Mouse (Mus musculus): ENCODE data around the gene Arap1. TPM values are rescaled to one million over a fixed set of nuclear protein-coding genes. Genes with fewer than 3 reads are reported as not detected.

The Arap1 gene
- polyA plus RNA-seq, 1 experiment from 2014 or later, result 92.5 TPM

DNA sequence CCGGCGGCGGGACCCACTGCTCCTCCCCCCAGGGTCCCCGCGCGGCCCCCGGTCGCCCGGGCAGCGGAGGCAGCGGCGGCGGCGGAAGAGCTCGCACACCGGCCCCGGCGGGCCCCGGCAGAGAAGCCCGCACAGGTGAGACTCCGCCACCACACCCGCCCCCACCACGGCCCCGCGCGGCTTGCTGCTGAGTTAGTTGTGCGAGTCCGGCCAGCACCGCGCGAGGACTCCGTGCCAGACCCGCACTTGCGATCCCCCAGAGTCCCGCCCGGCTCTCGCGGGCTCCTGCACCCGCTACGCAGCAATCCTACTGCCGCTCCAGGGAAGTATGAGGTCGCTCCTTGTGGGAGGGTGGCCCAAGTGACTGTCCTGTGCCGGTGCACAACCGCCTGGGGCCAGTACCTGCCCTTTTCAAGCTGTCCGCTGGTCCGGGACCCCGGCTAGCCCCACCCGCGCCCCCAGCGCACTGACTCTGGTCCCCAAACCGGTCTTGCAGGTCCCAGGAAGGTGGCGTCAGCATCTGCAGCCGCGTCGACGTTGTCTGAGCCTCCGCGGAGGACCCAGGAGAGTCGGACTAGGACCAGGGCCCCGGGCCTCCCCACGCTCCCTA lies 26.5 kb upstream of the Arap1 start:
- H3K36me3 ChIP-seq (ENCODE audit: control insufficient read depth, insufficient read depth, low read length), result no peaks in the 10 kb centered on the region
- H3K4me3 ChIP-seq (ENCODE audit: low read length), result peak overlapping the region; percentile 65
- H3K27ac ChIP-seq (ENCODE audit: low read depth, low read length), result peak overlapping the region; percentile 65
- 1% methylated on average over 47 of the region's 61 CpGs for WGBS
- no peaks in the 10 kb centered on the region for H3K27me3 ChIP-seq (ENCODE audit: control insufficient read depth, insufficient read depth, low read length)
- peak overlapping the region; percentile 94 for H3K4me2 ChIP-seq (replicated peaks; ENCODE audit: low read depth, low read length)
- peaks cover 3% of the 10 kb centered on the region; the same call in 1 of the 2 replicates for H3K4me1 ChIP-seq (ENCODE audit: control insufficient read depth, insufficient read depth, low read length)
- peak overlapping the region; percentile 82 for H3K9ac ChIP-seq (ENCODE audit: low read depth, low read length)
- no peaks in the 10 kb centered on the region for H3K9me3 ChIP-seq (ENCODE audit: control insufficient read depth, low read length)
- peak; percentile 75 for ATAC-seq (ENCODE audit: low FRiP score, low TSS enrichment)

DNA sequence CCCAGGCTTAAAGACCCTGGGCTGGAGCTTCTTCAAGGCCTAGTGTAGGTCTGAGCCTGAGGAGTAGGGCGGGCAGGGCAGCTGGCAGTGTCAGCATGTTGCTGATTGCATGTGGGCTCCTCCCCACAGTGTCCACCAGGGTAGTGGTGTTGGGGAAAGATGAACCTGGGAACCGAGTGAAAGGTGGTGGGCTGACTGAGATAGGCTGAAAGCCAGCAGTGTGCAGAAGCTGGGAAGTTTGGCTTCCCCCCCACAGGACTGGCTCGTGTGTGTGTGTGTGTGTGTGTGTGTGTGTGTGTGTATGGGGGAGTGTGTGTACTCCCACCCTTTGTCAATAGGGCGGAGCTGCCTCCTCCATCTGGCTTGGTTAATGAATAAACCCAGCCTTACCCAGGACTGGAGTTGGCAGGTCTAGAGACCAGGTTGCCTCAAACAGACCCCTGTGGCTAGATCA lies 24.7 kb upstream of the Arap1 start:
- ATAC-seq (ENCODE audit: low FRiP score, low TSS enrichment), result 0 out of 2 replicates have a peak, but pooled peaks have one; percentile 5
- H3K27ac ChIP-seq (ENCODE audit: low read depth, low read length), result peak overlapping the region; percentile 45; the same call in 1 of the 2 replicates
- H3K9ac ChIP-seq (ENCODE audit: low read depth, low read length), result 0 out of 2 replicates have a peak overlapping the region, but pooled peaks have one; percentile 13
- peaks cover 7% of the 10 kb centered on the region for H3K4me1 ChIP-seq (ENCODE audit: control insufficient read depth, insufficient read depth, low read length)
- no peaks in the 10 kb centered on the region for H3K27me3 ChIP-seq (ENCODE audit: control insufficient read depth, insufficient read depth, low read length)
- H3K9me3 ChIP-seq (ENCODE audit: control insufficient read depth, low read length), result no peaks in the 10 kb centered on the region
- H3K4me3 ChIP-seq (ENCODE audit: low read length), result peak overlapping the region; percentile 65; the same call in 1 of the 2 replicates
- no peaks in the 10 kb centered on the region for H3K36me3 ChIP-seq (ENCODE audit: control insufficient read depth, insufficient read depth, low read length)
- 53% methylated on average over 4 of the region's 4 CpGs for WGBS
- H3K4me2 ChIP-seq (replicated peaks; ENCODE audit: low read depth, low read length), result peak overlapping the region; percentile 94

DNA sequence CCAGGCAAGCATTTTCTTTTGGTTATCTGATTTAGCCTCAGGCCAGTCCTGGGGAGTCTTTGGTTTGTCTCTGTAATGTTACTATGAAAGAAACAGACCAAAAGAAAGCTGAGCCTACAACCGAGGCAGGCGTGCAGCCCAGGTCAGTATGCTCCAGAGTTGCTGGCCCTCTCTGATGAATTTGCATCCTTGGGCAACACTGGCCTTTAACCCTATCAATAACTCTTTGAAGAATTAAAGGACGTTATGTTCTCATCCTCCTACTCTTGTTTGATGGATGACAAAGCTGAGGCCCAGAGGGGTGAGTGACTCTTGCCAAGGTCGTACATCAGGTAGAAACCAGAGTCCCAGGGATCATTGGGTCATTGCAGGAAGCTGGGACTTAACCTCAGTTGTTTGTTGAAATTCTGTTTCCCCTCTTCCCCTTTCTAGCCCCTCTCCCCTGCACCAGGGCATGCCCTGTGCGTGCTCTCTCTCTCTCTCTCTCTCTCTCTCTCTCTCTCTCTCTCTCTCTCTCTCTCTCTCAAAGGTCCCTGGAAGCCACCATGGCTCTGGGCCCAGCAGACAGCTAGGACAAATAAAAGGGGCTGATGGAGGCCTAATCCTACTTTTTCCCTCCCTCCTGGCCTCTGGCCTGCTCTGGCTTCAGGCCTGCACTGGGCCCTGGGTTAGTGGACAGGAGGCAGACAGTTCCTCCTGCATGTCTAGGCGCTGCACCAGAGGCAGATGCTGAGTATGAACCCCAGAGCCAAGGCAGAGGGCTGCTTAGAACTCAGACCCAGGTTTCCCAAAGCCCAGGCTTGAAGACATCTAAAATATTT lies 23.5 kb upstream of the Arap1 start:
- WGBS, result 48% methylated on average over 6 of the region's 6 CpGs
- ATAC-seq (ENCODE audit: low FRiP score, low TSS enrichment), result no peak

DNA sequence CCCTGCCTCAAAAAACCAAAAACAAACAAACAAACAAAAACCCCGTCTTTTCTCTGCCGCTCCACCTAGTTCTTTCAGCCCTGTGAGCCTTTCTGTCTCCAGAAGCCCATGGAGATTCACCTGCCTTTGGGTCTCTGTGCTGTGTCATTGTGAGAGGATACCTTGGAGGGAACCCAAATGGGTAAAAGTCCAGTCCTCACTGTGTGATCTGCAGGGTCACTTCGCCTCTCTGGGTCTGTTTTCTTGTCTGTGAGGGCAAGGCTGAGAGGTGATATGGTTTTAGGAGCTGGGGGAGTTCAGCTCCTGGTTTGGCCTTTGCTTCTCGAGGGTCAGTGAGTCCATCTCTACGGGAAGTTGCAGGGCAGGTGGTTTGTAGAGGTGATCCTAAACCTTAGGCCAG lies 21.9 kb upstream of the Arap1 start:
- H3K4me2 ChIP-seq (replicated peaks; ENCODE audit: low read depth, low read length), result no peak overlapping the region
- no peaks in the 10 kb centered on the region; the same call in 1 of the 2 replicates for H3K36me3 ChIP-seq (ENCODE audit: control insufficient read depth, insufficient read depth, low read length)
- no peaks in the 10 kb centered on the region for H3K9me3 ChIP-seq (ENCODE audit: control insufficient read depth, low read length)
- 73% methylated on average over 5 of the region's 5 CpGs for WGBS
- ATAC-seq (ENCODE audit: low FRiP score, low TSS enrichment), result no peak
- H3K9ac ChIP-seq (ENCODE audit: low read depth, low read length), result no peak overlapping the region
- H3K27me3 ChIP-seq (ENCODE audit: control insufficient read depth, insufficient read depth, low read length), result no peaks in the 10 kb centered on the region
- H3K4me3 ChIP-seq (ENCODE audit: low read length), result no peak overlapping the region
- no peak overlapping the region for H3K27ac ChIP-seq (ENCODE audit: low read depth, low read length)
- peaks cover 7% of the 10 kb centered on the region for H3K4me1 ChIP-seq (ENCODE audit: control insufficient read depth, insufficient read depth, low read length)

More for the DNA sequence above, 23.5 kb upstream of the Arap1 start:
- no peak overlapping the region for H3K9ac ChIP-seq (ENCODE audit: low read depth, low read length)
- H3K4me2 ChIP-seq (replicated peaks; ENCODE audit: low read depth, low read length), result no peak overlapping the region
- no peaks in the 10 kb centered on the region for H3K36me3 ChIP-seq (ENCODE audit: control insufficient read depth, insufficient read depth, low read length)
- H3K27ac ChIP-seq (ENCODE audit: low read depth, low read length), result no peak overlapping the region
- no peak overlapping the region for H3K4me3 ChIP-seq (ENCODE audit: low read length)
- H3K27me3 ChIP-seq (ENCODE audit: control insufficient read depth, insufficient read depth, low read length), result no peaks in the 10 kb centered on the region
- H3K9me3 ChIP-seq (ENCODE audit: control insufficient read depth, low read length), result no peaks in the 10 kb centered on the region
- H3K4me1 ChIP-seq (ENCODE audit: control insufficient read depth, insufficient read depth, low read length), result peaks cover 7% of the 10 kb centered on the region

DNA sequence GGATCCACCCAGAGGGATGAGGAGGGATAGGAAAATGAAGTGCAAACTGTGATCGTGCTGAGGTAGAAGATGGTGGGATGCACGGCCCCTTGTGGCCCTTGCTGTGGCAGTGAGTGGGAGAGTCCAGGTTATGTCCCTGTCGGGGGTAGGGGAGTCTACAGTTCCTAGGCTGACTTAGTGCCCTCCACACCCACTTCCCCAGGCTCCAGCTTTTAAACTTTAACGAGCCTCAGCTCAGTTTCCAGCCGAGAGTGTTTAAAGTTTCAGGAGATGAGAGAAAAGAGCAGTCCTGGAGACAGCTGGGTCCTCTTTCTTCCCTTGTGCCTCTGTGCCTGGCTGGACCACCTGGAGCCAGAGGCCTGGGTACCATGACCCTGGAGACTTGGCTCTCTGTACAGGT lies 20.6 kb upstream of the Arap1 start:
- H3K4me3 ChIP-seq (ENCODE audit: low read length), result no peak overlapping the region
- H3K36me3 ChIP-seq (ENCODE audit: control insufficient read depth, insufficient read depth, low read length), result no peaks in the 10 kb centered on the region; the same call in 1 of the 2 replicates
- ATAC-seq (ENCODE audit: low FRiP score, low TSS enrichment), result no peak
- H3K4me2 ChIP-seq (replicated peaks; ENCODE audit: low read depth, low read length), result no peak overlapping the region
- H3K9me3 ChIP-seq (ENCODE audit: control insufficient read depth, low read length), result no peaks in the 10 kb centered on the region
- WGBS, result 21% methylated on average over 5 of the region's 5 CpGs
- no peaks in the 10 kb centered on the region for H3K27me3 ChIP-seq (ENCODE audit: control insufficient read depth, insufficient read depth, low read length)
- H3K27ac ChIP-seq (ENCODE audit: low read depth, low read length), result no peak overlapping the region
- H3K9ac ChIP-seq (ENCODE audit: low read depth, low read length), result no peak overlapping the region
- peaks cover 7% of the 10 kb centered on the region for H3K4me1 ChIP-seq (ENCODE audit: control insufficient read depth, insufficient read depth, low read length)

DNA sequence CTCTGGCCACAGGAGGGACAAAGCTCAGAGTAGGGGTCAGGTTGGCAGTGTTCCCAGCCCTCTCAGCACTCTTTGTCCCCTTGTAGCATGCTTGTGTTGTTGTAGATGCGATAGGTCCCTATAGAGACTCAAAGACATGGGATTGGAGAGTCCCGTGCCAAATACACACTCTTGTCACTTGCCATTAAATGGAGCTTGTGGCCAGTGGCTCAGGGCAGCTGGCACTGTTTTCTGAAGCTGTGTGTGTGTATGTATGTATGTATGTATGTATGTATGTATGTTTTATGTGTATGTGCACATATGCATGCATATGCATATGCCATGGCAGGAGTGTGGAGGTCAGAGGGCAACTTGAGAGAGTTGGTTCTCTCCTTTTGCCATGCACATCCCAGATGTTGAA lies 20.1 kb upstream of the Arap1 start:
- H3K9ac ChIP-seq (ENCODE audit: low read depth, low read length), result no peak overlapping the region
- H3K4me3 ChIP-seq (ENCODE audit: low read length), result no peak overlapping the region
- no peak for ATAC-seq (ENCODE audit: low FRiP score, low TSS enrichment)
- H3K9me3 ChIP-seq (ENCODE audit: control insufficient read depth, low read length), result no peaks in the 10 kb centered on the region
- no peak overlapping the region for H3K27ac ChIP-seq (ENCODE audit: low read depth, low read length)
- H3K36me3 ChIP-seq (ENCODE audit: control insufficient read depth, insufficient read depth, low read length), result no peaks in the 10 kb centered on the region; the same call in 1 of the 2 replicates
- H3K4me2 ChIP-seq (replicated peaks; ENCODE audit: low read depth, low read length), result no peak overlapping the region
- no peaks in the 10 kb centered on the region for H3K27me3 ChIP-seq (ENCODE audit: control insufficient read depth, insufficient read depth, low read length)
- H3K4me1 ChIP-seq (ENCODE audit: control insufficient read depth, insufficient read depth, low read length), result peaks cover 7% of the 10 kb centered on the region
- WGBS, result 90% methylated on average over 2 of the region's 2 CpGs

DNA sequence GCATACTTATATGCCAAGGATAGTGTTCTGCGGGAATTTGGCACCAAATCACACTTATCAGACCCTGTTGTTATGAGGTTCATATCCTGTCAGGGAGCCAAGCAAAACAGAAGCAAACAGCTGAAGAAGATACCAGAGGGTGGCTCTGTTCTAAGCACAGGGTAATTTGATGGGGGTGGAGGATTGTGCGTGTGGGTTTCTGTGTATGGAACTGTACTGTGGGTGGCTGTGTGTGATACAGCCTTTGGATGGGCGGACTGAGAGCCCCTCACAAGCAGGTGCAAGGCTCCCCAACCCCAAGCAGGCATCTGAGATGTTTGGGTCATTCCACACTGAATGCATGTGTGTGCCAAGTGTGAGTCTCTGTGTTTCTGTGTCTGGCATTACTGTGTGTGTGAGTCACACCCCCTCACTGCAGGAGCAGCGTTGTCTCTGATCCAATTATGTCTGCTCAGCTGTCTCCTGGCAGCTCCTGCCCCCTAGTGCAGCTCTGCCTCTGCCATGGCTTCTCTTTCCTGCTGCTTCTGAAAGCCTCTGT lies 19.2 kb upstream of the Arap1 start:
- WGBS, result 71% methylated on average over 4 of the region's 4 CpGs
- H3K36me3 ChIP-seq (ENCODE audit: control insufficient read depth, insufficient read depth, low read length), result no peaks in the 10 kb centered on the region; the same call in 1 of the 2 replicates
- H3K4me2 ChIP-seq (replicated peaks; ENCODE audit: low read depth, low read length), result no peak overlapping the region
- H3K27ac ChIP-seq (ENCODE audit: low read depth, low read length), result no peak overlapping the region
- no peaks in the 10 kb centered on the region for H3K27me3 ChIP-seq (ENCODE audit: control insufficient read depth, insufficient read depth, low read length)
- no peak for ATAC-seq (ENCODE audit: low FRiP score, low TSS enrichment)
- H3K9me3 ChIP-seq (ENCODE audit: control insufficient read depth, low read length), result no peaks in the 10 kb centered on the region
- peaks cover 4% of the 10 kb centered on the region for H3K4me1 ChIP-seq (ENCODE audit: control insufficient read depth, insufficient read depth, low read length)
- no peak overlapping the region for H3K9ac ChIP-seq (ENCODE audit: low read depth, low read length)
- no peak overlapping the region for H3K4me3 ChIP-seq (ENCODE audit: low read length)

DNA sequence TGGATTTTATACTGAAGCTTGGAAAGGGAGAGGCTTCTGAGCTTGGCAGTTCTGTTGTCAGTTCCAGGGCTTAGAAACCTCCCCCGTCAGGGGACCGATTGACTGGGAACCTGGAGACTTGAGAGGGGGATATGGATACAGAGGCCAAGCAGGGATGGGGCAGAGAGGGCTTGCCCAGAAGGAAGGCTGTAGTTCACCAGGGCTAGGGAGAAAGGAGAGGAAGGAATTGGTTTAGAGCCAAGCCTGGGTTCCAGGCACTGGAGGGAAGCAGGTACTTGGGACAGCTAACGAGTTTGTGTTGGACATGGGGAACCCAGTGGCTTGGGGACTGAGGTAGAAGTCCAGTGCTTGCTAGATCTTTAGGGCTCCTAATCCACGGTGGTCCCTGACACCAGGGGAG lies 18.3 kb upstream of the Arap1 start:
- Histone ChIP-seq H3K9me3 (ENCODE audit: control insufficient read depth, low read length) (no peaks in the 10 kb centered on the region), H3K36me3 (ENCODE audit: control insufficient read depth, insufficient read depth, low read length) (no peaks in the 10 kb centered on the region; the same call in 1 of the 2 replicates), H3K27ac (ENCODE audit: low read depth, low read length) (no peak overlapping the region), H3K4me1 (ENCODE audit: control insufficient read depth, insufficient read depth, low read length) (peaks cover 4% of the 10 kb centered on the region; the same call in 1 of the 2 replicates), H3K9ac (ENCODE audit: low read depth, low read length) (no peak overlapping the region), H3K4me3 (ENCODE audit: low read length) (no peak overlapping the region), H3K27me3 (ENCODE audit: control insufficient read depth, insufficient read depth, low read length) (no peaks in the 10 kb centered on the region), H3K4me2 (replicated peaks; ENCODE audit: low read depth, low read length) (no peak overlapping the region)
- WGBS, result 81% methylated on average over 4 of the region's 4 CpGs
- ATAC-seq (ENCODE audit: low FRiP score, low TSS enrichment), result no peak
